Mouse (Mus musculus) layer of hippocampus, adult 11-12 months (tissue): ENCODE measurements around the gene Tmem150b.

Experiments
- DNase-seq: peaks from one replicate; pipeline ENCODE4 v3.0.0; 2022; ENCODE audit warnings: low spot score

Gene Tmem150b

GRCm38 (mm10) chr7:4663742-4664141 lies 61.3 kb downstream of the Tmem150b start:
- DNase-seq, result no peak

GRCm38 (mm10) chr7:4663179-4663578 lies 61.9 kb downstream of the Tmem150b start:
- DNase-seq, result no peak

- DNase-seq, result no peak
Observed at GRCm38 (mm10) chr7:4659911-4660443, 65.1 kb downstream of the Tmem150b start.

GRCm38 (mm10) chr7:4658912-4659551 lies 66.0 kb downstream of the Tmem150b start, which contains the start of gene Ppp6r1:
TSS of gene Ppp6r1 (minus strand) at chr7:4659019.
- DNase-seq, result peak; percentile 98

- DNase-seq, result no peak
Observed at GRCm38 (mm10) chr7:4658128-4658907, 66.7 kb downstream of the Tmem150b start.

- no peak for DNase-seq
Observed at GRCm38 (mm10) chr7:4657521-4658127, 67.4 kb downstream of the Tmem150b start.
